Mouse (Mus musculus) lung, postnatal 0 days (tissue): ENCODE data around the gene Usp29. TPM values are rescaled to one million over a fixed set of nuclear protein-coding genes. Genes with fewer than 3 reads are reported as not detected.

ENCODE experiments used
- ATAC-seq: fragments of 200-750 bp; cut with Nextera tagmentation; 2 replicates; pipeline ENCODE4 v1.8.0; 2017; ENCODE audit warnings: moderate library complexity
- DNase-seq: peaks from one replicate; pipeline ENCODE4 v3.0.0-alpha.2; 2016; ENCODE audit warnings: low spot score
- H3K27ac ChIP-seq: fragments of 300-500 bp; sonication (generic); 2 replicates; pipeline ENCODE4 v1.5.1; 2014; ENCODE audit warnings: antibody characterized with exemption, mild to moderate bottlenecking, low read length, mixed read lengths
- H3K27me3 ChIP-seq: fragments of 300-500 bp; sonication (generic); replicated peaks from 2 replicates; pipeline ENCODE4 v1.6.1; 2014; ENCODE audit warnings: low read length, mixed read lengths; ENCODE audit not compliant: insufficient read depth
- H3K36me3 ChIP-seq: fragments of 300-500 bp; sonication (generic); 2 replicates; pipeline ENCODE4 v1.6.1; 2014; ENCODE audit warnings: low read length, mixed read lengths; ENCODE audit not compliant: insufficient read depth
- H3K4me1 ChIP-seq: fragments of 300-500 bp; sonication (generic); 2 replicates; pipeline ENCODE4 v1.6.1; 2014; ENCODE audit warnings: antibody characterized with exemption, low read depth, low read length, mixed read lengths; ENCODE audit not compliant: insufficient read depth
- H3K4me2 ChIP-seq: fragments of 300-500 bp; sonication (generic); replicated peaks from 2 replicates; pipeline ENCODE4 v1.6.1; 2014; ENCODE audit warnings: low read depth, mild to moderate bottlenecking, low read length, moderate library complexity, mixed read lengths
- H3K4me3 ChIP-seq: fragments of 300-500 bp; sonication (generic); 2 replicates; pipeline ENCODE4 v1.5.1; 2014; ENCODE audit warnings: low read depth, low read length
- H3K9ac ChIP-seq: fragments of 300-500 bp; sonication (generic); replicated peaks from 2 replicates; pipeline ENCODE4 v1.6.1; 2014; ENCODE audit warnings: low read depth, mild to moderate bottlenecking
- H3K9me3 ChIP-seq: fragments of 300-500 bp; sonication (generic); 2 replicates; pipeline ENCODE4 v1.6.1; 2016; ENCODE audit warnings: low read length, mixed read lengths
- CTCF ChIP-seq: IDR thresholded peaks from 2 replicates; pipeline ENCODE4 v1.5.1; 2016; ENCODE audit warnings: antibody characterized with exemption, mild to moderate bottlenecking
- EP300 ChIP-seq: IDR thresholded peaks from 2 replicates; pipeline ENCODE4 v1.6.1; 2016; ENCODE audit warnings: antibody characterized with exemption, mild to moderate bottlenecking, control low read depth
- WGBS: fragments of 180-500 bp; shearing (Covaris S2); extraction: QIAGEN DNeasy Blood & Tissue Kit; methylation state at CpG from one replicate; pipeline ENCODE4 v1.1.7; 2014; 5-methylcytosine and 5-hydroxymethylcytosine counted together
- polyA plus RNA-seq: library from polyadenylated mRNA; unstranded; fragments of >200 nt; fragmentation: Nextera tagmentation; extraction: Ambion mirVana; gene quantifications from 2 replicates; pipeline ENCODE4 v1.2.1, GENCODE M21; 2015

Gene Usp29
- polyA plus RNA-seq, 1 experiment from 2014 or later: 1.1 TPM

DNA sequence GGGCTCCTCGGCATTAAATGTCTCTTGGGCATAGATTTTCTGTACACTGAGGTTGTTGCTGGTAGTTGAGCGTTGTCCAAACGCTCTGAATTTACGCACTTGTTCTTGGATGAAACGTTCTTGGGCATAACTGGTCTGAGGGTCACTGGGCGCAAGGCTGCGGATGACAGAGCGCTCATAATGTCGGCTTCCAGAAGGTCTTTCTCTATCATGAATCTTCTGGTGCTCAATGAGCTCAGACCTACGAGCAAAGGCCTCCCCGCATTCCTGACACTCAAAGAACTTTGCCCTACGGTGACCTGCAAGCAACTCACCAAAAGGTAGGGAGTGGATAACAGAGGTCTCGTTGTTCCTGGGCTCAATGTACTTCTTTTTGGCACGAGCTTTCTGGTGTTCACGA is 21.0 kb upstream of the Usp29 start:
- DNase-seq: no peak
- Histone ChIP-seq H3K27me3 (no peaks in the 10 kb centered on the region), H3K4me2 (no peak overlapping the region), H3K4me1 (no peaks in the 10 kb centered on the region), H3K27ac (no peak overlapping the region), H3K9me3 (no peaks in the 10 kb centered on the region), H3K36me3 (peaks cover 14% of the 10 kb centered on the region; the same call in 1 of the 2 replicates), H3K4me3 (no peak overlapping the region), H3K9ac (no peak overlapping the region)
- 86% methylated on average over 15 of the region's 15 CpGs for WGBS
- ATAC-seq: no peak
- TF ChIP-seq EP300: no peak

DNA sequence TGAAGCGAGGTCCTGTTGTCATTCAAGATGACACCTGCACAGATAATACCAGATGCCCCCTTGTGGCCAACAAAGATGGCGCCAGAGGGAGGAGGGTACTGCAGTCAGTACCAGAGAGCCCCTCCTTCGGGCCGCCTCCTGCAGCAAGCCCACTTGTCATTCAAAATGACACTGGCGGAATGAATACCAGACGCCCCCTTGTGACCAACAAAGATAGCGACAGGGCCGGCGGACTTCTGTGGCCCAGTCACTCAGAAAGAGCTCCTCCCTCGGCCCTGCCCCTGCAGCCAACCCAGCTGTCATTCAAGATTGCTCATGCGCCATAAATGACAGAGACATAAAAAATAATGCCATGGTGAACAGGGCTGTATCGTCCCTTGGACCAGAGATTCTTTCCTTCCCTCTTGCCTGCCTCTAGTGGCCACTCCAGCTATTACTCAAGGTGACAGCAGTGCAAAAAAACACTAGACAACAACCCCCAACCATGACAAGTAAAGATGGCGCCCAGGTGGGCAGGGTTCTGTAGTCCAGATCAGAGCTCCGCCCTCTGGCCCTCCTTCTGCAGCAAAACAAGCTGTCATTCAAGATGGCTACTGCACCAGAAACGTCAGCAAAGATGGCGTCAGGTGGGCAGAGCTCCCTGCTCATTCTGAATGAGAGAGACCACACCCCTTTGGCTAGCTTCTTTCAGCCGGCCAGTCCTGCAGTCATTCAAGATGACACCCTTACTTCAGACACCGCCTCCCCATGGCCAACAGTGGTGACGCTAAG is 2.8 kb upstream of the Usp29 start:
- Histone ChIP-seq H3K36me3 (no peaks in the 10 kb centered on the region), H3K4me1 (no peaks in the 10 kb centered on the region; the same call in 1 of the 2 replicates), H3K27me3 (no peaks in the 10 kb centered on the region), H3K9ac (no peak overlapping the region), H3K27ac (peak overlapping the region; percentile 94), H3K4me3 (peak overlapping the region; percentile 29; the same call in 1 of the 2 replicates), H3K9me3 (0 out of 2 replicates have a peak, but pooled peaks cover 3% of the 10 kb centered on the region), H3K4me2 (peak overlapping the region; percentile 45)
- ATAC-seq (peak; percentile 63), DNase-seq (peak; percentile 97)
- TF ChIP-seq CTCF (peak; percentile 61), EP300 (no peak)
- 48% methylated on average over 19 of the region's 19 CpGs for WGBS

DNA sequence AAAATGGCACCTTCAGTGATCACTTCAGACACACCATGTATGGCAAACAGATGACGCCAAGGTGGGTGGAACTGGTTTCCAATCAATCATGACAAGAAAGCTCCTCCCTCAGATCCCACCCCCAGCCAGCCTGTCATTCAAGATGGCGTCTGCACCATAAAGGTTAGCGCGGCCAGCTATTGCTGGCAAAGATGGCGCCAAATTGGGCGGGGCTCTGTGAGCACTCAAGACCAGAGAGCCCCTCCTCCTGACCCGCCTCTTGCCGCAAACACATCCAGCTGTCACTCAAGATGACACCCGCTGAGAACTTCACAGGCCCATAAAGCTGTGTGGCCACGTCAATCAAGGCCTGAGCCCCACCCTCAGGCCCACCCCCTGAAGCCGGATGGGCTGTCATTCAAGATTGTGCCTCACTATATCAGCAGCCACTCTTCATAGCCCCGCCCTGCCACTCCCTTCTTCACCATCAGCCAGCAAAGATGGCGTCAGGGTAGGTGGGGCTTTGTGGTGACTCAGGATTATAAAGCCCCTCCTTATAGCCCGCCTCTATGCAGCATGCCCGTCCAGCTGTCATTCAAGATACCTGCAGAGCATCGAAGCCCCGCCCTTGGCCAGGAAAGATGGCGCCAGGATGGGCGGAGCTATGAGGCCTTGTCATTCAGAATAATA is 2.0 kb upstream of the Usp29 start:
- Histone ChIP-seq H3K9ac (no peak overlapping the region; the same call in 1 of the 2 replicates), H3K27ac (peak overlapping the region; percentile 94), H3K9me3 (0 out of 2 replicates have a peak, but pooled peaks cover 3% of the 10 kb centered on the region), H3K4me1 (no peaks in the 10 kb centered on the region; the same call in 1 of the 2 replicates), H3K36me3 (no peaks in the 10 kb centered on the region), H3K27me3 (no peaks in the 10 kb centered on the region), H3K4me2 (peak overlapping the region; percentile 47), H3K4me3 (peak overlapping the region; percentile 63)
- WGBS: 46% methylated on average over 19 of the region's 19 CpGs
- ATAC-seq (peak; percentile 79), DNase-seq (peak; percentile 97)
- TF ChIP-seq EP300 (no peak), CTCF (no peak)

DNA sequence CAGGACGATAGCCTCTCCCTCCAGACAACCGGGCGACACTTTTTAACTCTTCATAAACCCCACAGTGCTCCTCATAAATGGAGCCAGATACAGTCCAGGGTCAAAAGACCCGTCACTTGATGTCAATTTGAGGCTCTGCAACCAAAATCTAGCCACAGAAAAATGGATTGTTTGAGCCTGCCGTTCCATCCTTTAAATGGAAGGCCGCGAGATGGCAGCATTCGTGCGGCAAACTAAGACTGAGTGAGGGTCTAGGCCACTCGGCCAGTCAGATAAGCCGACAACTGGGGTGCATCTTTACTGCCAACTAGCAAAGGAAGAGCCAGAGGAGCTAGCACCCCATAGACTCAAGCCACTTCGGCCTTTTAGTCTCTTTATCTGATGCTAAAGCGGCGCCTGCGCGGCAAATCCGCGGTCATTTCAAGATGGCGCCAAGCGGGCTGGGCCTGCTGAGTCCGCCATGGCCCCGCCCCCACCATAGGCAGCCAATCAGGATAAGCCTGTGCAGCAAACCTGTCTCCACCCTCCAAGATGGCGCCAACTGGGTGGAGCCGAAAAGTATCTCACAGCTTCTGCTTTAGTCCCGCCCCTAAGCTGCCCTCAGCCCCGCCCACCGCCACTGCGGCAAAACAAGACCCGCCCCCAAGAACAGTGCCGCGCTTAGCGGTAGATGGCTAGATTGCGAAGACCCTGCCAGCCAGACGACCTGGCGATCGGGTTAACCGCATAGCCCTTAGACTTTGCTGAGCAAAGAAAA is 1.1 kb upstream of the Usp29 start:
- ATAC-seq (peak; percentile 61), DNase-seq (peak; percentile 95)
- peak overlapping the region; percentile 63 for H3K4me3 ChIP-seq
- peak overlapping the region; percentile 94 for H3K27ac ChIP-seq
- H3K9me3 ChIP-seq: 0 out of 2 replicates have a peak, but pooled peaks cover 3% of the 10 kb centered on the region
- no peaks in the 10 kb centered on the region for H3K27me3 ChIP-seq
- TF ChIP-seq CTCF (peak; percentile 51), EP300 (0 out of 2 replicates have a peak, but pooled peaks have one; percentile 21)
- peak overlapping the region; percentile 61 for H3K4me2 ChIP-seq
- WGBS: 45% methylated on average over 37 of the region's 37 CpGs
- H3K36me3 ChIP-seq: no peaks in the 10 kb centered on the region
- H3K4me1 ChIP-seq: no peaks in the 10 kb centered on the region; the same call in 1 of the 2 replicates
- H3K9ac ChIP-seq: peak overlapping the region; percentile 60

DNA sequence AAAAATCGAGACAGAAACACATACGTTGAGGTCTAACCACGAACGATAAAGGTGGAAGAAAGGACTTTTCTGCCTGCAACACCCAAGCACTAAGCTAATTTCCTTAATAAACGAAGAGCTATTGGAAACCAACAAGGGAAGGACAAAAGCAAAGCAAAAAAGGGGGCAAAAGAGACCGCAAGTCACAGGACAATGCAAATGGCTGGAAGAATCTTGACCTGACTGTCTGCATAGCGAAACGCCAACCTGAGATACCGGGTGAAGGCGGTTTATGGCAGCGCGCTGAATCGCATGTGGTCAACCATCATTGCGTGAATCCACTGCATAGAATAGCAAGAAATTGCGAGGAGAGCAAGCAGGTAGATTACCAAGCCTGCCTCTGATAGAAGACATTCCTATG is 423 bp downstream of the Usp29 start:
- peak overlapping the region; percentile 89; the same call in 1 of the 2 replicates for H3K27ac ChIP-seq
- no peak overlapping the region for H3K9ac ChIP-seq
- no peaks in the 10 kb centered on the region; the same call in 1 of the 2 replicates for H3K4me1 ChIP-seq
- 55% methylated on average over 15 of the region's 15 CpGs for WGBS
- H3K4me2 ChIP-seq: peak overlapping the region; percentile 61
- no peaks in the 10 kb centered on the region for H3K36me3 ChIP-seq
- ATAC-seq (no peak), DNase-seq (peak; percentile 19)
- TF ChIP-seq EP300: no peak
- no peak for TF ChIP-seq CTCF
- peak overlapping the region; percentile 63 for H3K4me3 ChIP-seq
- H3K9me3 ChIP-seq: 0 out of 2 replicates have a peak, but pooled peaks cover 3% of the 10 kb centered on the region
- no peaks in the 10 kb centered on the region for H3K27me3 ChIP-seq
